Mouse (Mus musculus) retina, embryonic 14.5 days (tissue): Measurements from ENCODE around the gene Pus7l.
"Not testable (repeated sequence)": the region's sequence is repeated elsewhere in the genome, so short reads cannot be mapped to it uniquely, and the experiment has no call there.

Experiments used
- DNase-seq: peaks from one replicate; pipeline ENCODE4 v3.0.0-alpha.2; 2015; ENCODE audit warnings: low spot score

Gene Pus7l

DNA sequence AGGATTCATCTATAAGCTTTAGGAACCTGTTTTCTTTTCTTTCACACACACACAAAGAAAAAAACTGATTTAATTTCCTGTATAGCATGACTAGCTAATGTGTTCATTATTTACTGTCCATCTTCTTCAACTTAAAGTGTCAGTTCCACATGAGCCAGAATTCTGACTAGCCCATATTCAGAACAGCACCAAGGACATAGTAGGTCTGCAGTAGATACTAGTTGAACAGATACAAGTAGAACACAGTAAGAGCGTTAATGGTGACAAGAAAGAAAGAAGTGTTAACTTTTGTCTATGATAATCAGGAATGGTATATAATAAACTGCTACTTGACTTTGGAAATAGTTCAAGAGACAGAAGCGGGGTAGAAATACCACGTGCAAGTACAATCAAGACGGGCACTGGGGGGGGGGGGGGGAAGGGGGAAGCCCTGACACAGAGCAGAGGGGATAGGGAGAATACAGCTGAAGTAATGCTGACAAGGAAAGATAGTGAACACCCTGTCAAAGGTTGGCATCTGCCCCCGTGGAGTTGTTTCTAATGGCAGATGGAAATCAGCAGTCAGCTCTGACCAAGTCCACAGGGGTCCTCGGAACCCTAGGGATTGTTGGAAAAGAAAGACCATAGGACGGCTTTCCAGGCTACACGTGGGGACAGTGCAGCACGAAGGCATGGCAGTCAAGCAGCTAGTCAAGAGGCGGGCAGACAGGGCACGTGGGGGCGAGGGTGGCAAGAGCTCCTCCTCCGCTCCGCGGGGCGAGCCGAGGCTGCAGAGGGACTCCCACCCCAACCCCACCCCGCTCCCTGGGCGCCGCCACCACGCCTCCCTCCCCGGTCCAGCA is 559 bp downstream of the Pus7l start:
- no peak for DNase-seq

DNA sequence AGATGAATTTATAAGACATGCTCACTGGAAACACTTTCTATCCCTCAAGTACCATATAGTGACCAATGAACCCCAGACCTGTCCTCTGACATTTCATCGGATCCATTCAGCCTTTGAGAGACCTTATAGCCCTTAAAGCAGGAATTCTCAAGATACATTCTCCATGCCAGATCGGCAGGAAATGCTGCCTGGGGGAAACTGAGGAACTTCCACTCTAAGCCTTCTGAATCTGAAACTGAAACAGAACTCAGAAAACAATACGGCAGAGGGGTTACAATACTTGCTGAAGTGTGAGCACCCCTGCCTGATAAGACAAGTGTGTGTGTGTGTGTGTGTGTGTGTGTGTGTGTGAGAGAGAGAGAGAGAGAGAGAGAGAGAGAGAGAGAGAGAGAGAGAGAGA is 4.1 kb downstream of the Pus7l start:
- DNase-seq, result no peak

DNA sequence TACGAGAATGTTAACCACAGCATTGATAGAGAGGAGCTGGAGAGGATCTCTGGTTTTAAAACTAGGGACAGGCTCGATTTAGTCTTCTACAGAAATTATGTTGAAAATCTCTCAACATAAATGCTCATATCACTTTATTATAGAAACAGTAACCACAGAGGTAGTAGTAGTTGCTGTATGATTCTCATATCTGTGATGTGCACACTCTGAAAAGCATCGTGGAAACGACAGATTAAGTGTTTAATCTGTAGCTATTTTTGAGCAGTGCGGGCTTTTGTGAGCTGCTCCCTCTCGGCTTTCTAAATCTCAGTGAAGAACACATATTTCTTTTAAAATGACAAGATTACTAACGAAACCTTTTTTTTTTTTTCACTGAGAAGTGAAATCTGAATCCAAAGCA is 7.8 kb downstream of the Pus7l start:
- DNase-seq, result no peak

DNA sequence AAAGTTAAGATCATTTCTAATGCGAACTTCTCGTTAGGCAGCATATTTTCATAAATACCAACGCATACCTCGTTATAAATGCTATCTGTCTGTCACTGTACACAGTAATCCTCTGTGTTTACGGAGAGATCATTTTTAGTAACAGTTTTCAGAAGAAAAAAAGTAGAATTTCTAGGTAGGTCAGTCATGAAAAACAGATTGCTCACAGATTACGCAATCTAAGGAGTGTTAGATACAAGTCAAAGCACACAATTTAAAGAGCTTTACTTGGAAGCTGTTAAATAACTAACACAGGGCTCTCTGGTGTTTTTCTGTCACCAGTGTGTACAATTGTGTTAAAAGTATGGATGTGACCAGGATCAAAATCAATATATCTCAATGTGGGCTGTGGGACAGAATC is 10.4 kb downstream of the Pus7l start:
- DNase-seq, result no peak

DNA sequence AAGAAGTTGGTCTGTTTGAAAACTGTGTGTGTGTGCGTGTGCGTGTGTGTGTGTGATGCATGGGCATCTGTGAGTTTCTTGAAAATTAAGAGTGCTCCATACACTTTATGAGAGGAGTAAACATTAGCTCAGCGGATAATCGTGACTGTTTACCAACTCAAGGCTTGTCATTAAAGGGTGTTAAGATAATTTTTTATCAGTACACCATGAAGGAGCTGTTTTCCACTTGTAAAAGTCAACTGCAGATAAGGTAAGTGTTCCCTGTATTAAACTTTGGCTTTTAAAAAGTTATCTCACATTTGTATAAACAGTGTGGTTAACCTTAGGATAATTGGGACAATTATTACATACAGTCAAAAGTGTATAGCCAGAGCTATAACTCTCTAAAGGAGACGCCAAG is 11.0 kb downstream of the Pus7l start:
- DNase-seq, result no peak

DNA sequence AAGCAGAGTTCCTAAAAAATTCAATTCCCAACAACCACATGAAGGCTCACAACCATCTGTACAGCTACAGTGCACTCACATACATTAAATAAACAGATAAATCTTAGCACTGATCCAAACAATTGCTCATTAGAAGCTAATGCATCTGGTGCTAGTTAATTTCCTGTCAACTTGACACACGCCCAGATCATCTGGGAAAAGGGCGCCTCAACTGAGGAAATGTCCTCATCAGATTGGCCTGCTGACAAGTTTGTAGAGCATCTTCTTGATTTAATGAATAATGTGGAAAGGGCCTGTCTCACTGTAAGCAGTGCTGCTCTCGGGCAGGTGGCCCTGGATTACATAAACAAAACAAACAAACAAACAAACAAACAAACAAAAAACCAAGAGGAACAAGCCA is 12.8 kb downstream of the Pus7l start:
- DNase-seq, result no peak

DNA sequence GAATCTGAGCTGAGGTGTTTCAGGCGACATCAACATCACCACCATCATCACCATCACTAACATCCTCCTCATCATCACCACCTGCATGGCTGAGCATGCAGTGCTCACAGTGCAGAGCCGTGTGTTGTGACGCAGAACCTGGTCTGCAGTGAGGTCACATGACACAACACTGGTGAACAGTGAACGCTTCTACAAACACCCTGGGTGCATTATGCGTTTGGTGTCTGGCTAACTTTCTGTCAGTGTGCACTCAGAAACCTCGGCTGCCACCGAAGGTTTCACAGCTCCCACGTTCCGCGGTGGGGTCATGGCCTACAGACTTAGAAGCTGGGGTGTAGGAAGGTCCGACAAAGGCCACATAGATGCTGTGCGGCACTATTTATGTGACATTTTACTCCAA is 18.4 kb downstream of the Pus7l start:
- no peak for DNase-seq

DNA sequence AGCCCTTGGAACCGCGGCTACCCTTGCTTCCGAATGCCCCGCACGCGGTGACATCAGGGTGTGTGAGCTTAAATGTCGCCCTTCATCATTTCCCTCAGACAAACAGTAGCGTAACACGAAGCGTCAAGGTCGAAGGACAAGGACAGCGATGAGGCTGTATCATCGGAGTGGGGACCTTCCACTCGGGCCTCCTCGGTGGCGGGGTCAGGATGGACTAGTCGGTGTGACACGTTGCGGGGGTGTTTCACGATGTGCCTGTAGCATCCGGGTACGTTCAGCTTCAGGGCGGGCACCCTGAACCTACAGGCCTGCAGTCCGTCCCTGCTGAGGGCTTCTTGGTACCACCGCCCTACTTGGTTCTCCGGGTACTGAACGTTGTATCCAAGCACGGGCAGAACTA is 20.1 kb downstream of the Pus7l start:
- no peak for DNase-seq

DNA sequence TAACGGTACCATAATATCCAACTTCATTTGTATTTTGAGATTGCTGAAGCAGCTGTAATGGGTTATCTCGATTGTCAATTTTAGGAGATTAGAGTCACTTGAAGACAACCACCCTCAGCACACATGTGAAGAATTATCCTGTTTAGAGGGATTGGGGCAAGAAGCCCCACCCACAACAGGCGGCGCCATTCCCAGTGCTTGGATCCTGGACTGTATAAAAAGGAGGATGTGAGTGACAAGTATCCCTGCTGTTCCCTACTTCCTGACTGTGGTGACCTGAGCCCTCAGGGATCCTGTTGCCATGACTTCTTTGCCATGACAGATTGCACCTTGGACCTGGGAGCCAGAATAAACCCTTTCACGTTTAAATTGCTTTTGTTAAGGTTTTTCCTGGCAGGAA is 22.4 kb downstream of the Pus7l start:
- no peak for DNase-seq

DNA sequence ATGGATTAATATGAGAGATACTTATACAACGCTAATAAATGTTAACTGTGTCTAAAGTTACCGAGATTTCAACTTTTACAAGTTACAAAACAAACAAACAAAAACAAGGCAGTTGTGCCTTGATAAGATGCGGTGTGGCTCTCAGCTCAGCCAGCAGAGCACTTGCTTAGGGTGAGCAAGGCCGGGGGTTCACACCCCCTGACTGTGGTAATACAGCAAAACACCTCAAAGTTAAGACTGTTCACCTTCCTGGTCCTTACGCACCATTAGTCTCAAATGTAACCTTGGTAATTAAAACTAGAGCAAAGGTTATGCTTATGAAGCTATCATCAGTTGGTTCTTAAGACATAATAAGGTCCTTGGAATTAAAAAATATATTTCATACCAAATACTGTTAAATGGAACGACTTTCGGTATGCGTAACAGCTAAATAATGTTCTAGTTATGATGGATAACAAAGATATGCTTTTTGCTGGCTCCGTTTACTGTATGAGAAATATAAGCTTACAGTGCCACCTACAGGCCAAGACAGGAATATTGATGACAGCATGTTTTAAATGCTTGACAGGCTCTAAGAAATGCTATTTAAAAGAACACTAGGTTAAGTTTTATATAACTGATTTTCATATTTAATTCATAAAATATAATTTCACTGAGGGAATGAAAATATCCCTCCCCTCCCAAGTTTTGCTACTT is 23.0 kb downstream of the Pus7l start:
- DNase-seq, result peak; percentile 87

DNA sequence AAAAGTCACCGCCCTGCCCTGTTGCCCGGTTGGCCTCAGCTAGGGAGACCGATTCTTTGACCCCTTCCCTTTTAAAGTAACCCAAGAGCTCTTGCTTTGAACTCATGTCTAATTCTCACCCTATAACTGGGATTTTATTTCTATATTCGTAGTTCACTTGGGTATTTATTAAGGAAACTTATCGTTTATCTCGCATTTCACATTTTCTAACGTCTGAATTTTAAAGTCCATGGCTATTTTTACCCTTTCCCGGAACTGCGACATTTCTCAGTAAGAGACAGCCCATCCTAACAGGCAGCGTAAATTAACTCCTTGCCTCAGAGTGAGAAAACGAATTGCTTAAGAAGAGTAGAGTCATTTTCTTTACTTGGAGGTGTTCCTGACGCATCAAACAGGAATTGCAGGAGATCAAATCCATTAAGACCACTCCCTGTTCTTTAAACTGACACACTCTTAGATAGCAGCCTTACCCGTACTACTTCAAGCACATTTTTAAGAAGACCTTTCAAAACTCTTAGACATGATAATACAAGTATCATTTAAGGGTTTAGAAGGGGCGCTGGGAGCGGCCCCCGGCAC is 25.3 kb downstream of the Pus7l start:
- no peak for DNase-seq

DNA sequence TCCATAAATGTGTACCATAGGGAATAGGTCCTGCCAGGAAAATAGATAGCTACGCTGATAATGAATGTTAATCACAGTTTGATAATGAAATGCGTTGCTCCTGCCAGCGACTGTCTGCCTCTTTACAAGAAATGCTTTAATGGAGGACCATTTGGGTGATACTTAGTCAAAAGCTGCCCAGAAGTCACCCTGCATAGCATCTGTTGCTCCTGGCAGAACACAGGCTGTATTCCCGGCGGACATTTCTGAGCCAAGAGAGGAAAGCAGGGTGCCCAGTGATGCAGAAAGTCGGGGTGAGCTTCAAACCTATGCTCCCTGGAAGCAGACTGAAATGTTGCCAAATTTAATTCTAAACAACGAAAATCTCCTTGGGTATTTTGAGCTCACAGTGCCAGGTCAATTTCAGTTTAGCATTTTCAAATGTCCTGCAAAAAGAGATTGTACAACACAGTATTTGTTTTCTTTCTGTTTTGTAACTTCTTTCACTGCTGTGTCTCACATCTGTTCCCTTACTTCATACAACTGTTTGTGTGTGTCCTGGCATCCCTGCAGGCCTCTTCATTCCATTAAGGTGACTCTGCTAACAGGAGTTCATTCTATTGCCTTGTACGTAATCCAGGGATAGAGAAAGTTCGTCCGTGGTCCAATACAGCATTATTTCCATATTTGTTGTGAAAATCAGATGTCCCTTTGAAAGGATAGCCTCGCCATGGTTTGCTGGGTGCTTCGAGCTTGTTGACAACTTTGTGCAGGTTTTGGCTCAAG is 39.7 kb downstream of the Pus7l start:
- no peak for DNase-seq

DNA sequence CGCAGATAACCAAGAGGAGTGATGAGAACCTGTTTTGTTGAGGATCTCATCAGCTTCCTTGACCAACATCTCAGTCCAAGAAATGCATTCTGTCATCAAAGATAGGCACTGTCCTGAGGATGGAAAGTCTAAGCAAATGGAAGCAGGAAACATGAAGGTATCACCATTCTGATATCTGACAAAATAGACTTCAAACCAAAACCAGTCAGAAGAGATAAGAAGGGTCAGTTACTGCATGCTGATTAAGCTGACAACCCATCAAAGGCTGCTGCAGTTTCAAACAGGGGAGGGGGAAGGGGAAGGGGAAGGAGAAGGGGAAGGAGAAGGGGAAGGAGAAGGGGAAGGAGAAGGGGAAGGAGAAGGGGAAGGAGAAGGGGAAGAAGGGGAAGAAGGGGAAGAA is 44.1 kb downstream of the Pus7l start:
- no peak for DNase-seq

DNA sequence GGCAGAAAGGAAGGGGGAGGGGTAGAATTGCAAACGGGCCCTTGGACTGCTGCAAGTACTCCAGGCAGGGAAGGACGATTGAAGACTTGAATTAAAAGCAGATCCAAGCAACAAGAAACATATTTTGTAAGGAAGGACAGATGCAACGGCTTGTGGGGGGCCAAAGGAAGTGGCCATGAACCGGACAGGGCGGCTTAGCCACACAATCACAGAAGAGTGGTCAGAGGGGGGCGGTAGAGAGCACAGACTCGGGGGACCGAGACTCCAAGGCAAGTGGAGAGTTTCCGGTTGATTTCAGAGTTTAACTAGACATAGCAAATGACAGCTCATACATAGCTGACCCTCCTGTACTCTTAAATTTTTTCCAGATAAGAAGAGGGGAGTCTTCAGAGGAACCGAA is 47.4 kb downstream of the Pus7l start:
- no peak for DNase-seq

DNA sequence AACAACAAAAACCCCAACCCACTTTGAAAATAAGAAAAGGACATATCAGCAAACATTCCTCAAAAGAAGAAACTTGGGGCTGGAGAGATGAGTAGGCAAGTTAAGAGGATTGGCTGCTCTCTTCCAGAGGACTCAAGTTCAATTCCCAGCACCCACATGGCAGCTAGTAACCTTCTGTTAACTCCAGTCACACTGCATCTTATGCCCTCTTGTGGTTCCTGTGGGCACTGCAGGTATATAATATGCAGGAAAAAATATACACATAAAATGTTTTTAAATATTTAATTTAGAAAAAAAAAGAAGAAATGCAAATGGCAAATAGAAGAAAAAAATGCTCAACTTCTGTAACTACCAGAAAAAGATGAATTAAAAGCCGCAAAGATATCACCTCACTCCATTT is 48.9 kb downstream of the Pus7l start:
- no peak for DNase-seq

DNA sequence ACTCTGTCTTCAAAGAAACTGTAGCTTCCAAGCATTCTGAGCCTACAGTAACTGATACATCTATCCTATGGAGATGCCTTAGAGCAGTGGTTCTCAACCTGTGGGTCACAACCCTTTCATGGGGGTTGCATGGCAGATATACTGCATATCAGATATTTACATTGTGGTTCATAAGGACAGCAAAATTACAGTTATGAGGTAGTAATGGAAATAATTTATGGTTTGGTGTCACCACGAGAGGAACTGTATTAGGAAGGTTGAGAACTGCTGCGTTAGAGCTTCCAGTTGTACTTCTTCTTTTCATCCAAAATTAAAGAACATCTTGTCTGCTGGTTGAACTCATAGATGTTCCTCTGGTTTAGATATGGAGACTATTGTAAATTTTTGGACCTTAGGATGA is 53.9 kb downstream of the Pus7l start:
- DNase-seq, result no peak

DNA sequence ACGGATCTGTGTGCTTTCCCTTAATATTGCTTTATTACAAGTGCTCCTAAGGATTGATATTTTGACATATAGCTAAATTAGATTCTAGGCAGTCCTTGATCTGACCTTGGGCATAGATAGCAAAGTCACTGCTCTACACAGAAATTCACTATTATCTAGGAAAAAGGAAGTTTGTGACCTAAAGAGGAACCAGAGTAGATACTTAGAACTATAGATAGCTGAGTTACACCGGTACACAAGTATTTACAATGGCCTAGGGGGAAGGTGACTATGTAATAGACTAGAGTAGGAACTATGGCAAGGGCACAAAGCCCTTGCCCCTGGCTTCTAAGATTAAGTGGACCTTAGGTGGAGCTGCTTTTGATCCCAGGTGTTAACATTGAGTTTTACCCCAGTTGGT is 55.3 kb downstream of the Pus7l start:
- not testable (repeated sequence) for DNase-seq

DNA sequence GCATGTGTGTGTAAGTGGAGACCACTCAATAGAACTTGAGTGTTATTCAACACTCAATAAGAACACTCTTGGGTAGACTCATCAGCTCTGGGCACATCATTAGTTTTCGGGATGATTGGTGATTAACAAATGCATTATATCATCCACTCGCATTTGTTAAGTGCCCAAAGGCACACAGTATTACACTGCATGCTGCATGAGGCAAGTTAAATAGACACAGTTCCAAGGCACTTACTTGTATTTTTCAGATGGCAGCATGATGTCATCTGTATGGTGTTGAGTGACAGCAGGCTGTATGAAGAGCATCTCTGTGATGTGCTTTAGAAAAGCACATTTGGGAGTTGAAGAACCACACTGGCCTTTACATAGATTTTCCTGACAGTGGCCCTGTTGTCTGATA is 60.8 kb downstream of the Pus7l start:
- DNase-seq, result no peak

DNA sequence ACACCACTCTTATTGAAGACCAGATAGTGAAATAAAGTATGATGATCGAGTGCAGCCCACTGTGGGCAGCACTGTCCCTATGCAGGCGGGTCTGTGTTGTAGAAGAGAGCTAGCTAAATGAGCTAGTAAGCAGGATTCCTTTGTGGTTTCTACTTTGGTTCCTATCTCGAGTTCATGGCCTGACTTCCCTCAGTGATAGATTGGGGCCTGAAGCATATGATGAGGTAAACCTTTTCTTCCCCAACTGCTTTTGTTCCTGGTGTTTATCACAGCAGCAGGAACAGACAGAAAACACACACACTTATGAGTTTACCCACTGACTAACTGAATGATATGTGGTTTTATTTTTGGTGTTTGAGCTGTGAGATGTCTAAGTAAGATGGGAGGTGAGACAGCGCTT is 62.6 kb downstream of the Pus7l start:
- no peak for DNase-seq

DNA sequence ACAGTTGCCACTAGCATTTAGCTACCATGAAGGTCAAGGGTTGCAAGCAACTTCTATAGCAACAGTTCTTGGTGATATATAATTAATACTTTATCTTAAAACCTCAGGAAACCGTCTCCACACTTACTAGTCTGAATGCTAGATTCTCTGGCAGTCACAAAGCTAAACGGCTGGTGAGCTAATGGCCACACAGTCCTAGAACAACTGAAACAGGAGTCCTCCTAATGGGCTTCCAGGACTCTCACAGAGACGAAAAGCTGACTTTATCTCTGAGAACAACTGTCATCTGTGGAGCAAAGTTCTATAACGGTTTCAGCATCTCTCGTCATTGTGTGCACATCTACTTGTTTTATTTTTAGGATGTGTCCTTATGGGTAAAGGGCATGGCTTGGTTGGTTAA is 63.1 kb downstream of the Pus7l start:
- no peak for DNase-seq

DNA sequence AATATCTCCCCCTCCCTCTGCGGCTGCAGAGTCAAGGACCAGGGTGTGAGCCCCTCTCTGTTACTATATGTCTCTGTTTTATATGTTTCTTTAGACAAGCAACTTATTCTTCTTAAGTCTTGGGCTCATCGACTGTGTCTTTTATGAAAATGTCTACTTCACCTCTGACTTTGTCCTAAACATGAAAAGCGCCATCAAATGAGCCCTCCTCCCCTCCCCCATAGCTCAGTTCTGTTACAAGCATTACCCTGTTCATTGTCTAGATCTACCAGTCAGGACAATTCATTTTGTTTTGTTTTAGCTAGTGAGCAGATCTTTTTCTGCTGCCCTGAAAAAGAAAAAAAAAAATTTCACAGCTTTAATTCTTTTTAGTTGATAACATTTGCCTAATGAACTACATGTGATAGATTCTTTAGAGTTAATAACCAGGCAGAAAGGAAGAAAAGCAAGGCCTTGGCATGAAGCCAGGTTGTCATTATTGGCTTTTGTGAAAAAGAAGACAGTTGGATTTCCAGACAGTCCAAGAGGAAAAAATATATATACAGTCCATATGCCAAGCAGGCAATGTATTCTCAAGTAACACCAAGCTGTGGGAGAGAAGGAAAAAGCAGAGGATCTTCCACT is 63.7 kb downstream of the Pus7l start:
- DNase-seq, result no peak

DNA sequence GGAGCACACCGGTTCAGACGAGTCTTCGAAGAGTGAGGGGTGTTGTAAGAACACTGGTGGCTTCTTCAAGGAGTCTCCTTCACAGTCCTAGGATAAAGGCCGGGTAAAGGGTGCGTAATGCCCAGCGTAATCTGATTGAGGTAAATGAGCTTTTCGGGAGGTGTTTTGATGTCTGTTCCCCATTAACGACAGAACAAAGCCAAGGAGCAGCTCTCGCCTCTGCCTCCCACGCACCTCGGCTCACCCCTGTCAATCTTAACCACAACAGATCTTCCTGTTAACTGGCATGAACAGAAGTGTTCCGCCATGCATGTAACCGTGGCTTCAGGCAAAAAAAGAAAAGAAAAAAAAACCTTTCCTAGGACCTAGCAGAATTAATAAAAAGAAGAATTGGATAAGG is 64.6 kb downstream of the Pus7l start:
- no peak for DNase-seq
